In the genomic region with DNA sequence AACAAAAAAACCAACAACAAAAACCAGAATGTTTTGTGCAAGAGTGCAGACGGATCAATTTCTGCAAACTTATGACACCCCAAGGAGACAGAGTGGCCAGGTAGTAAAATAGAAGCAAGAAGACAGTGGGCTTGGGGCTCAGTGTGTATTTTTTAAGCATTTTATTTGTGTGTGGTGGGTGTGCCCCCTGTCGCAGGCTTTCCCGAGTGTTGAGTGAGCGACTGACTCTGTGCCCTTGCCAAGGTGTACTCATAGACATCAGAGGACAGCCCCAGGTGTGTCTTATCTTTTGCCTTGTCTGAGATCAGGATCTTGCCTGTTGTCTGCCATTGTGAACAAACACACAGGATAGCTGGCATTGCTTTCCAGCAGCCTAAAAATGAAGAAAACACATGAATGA, we compare ENCODE assay signal across 20 mouse cellular contexts. TPM values are rescaled to one million over a fixed set of nuclear protein-coding genes. Genes with fewer than 3 reads are reported as not detected.
A peak's percentile ranks its signal among the peaks of the same experiment; 100 is the strongest.
DNase-seq lines count a peak whose midpoint lies in the region; ATAC-seq and TF ChIP-seq lines count a peak whose summit lies in the region.
"Had no signal": no experiment of that assay in that cellular context is flagged by ENCODE, and none has a peak within 500 bp of the region (broad histone marks: within the 10 kb centered on the region; RNA-seq: fewer than 3 reads in every experiment).

No protein-coding gene starts in this region.

- DNase-seq in forebrain, embryonic 11.5 days (ENCODE audit: low spot score): no peak
- DNase-seq in hindbrain, embryonic 10.5 days (ENCODE audit: low spot score): no peak
- no peak for DNase-seq in hindbrain, postnatal 0 days (ENCODE audit: low spot score)
- DNase-seq in midbrain, embryonic 11.5 days (ENCODE audit: low spot score, missing footprints): peak; percentile 89
- DNase-seq: adrenal gland, postnatal 14 days; cerebellum, adult 11-12 months; cerebellum, adult 9-10 months; cerebellum, postnatal 25 days; gastrocnemius, postnatal 36 days; heart, adult 11 months; heart, postnatal 14 days had no signal

- TF ChIP-seq CTCF in hindbrain, postnatal 0 days (IDR thresholded peaks at IDR 0.05; ENCODE audit: low read depth): no peak

- H3K4me3 ChIP-seq in forebrain, embryonic 11.5 days (ENCODE audit: low read depth, low read length): no peak overlapping the region
- no peak overlapping the region for H3K4me3 ChIP-seq in forebrain, embryonic 16.5 days (replicated peaks; ENCODE audit: low read length)
- no peak overlapping the region for H3K4me3 ChIP-seq in hindbrain, embryonic 10.5 days
- no peak overlapping the region for H3K4me3 ChIP-seq in hindbrain, postnatal 0 days (ENCODE audit: low read length)
- H3K4me3 ChIP-seq in midbrain, embryonic 11.5 days (ENCODE audit: low read depth, low read length): no peak overlapping the region
- H3K4me3 ChIP-seq in midbrain, embryonic 13.5 days (replicated peaks): no peak overlapping the region
- H3K4me3 ChIP-seq in kidney, embryonic 16.5 days (ENCODE audit: low read length): no peak overlapping the region
- H3K4me3 ChIP-seq: embryonic facial prominence, embryonic 12.5 days; heart, embryonic 15.5 days had no signal

- no peaks in the 10 kb centered on the region for H3K9me3 ChIP-seq in forebrain, embryonic 11.5 days (ENCODE audit: control insufficient read depth, low read length)
- H3K9me3 ChIP-seq in forebrain, embryonic 16.5 days (ENCODE audit: control insufficient read depth, low read length): no peaks in the 10 kb centered on the region
- no peaks in the 10 kb centered on the region for H3K9me3 ChIP-seq in hindbrain, embryonic 10.5 days
- no peaks in the 10 kb centered on the region for H3K9me3 ChIP-seq in hindbrain, postnatal 0 days (ENCODE audit: low read length)
- no peaks in the 10 kb centered on the region for H3K9me3 ChIP-seq in midbrain, embryonic 11.5 days (ENCODE audit: control insufficient read depth, low read length)
- H3K9me3 ChIP-seq in midbrain, embryonic 13.5 days: no peaks in the 10 kb centered on the region
- H3K9me3 ChIP-seq in kidney, embryonic 16.5 days (ENCODE audit: low read length): no peaks in the 10 kb centered on the region
- H3K9me3 ChIP-seq: embryonic facial prominence, embryonic 12.5 days; heart, embryonic 15.5 days had no signal

- WGBS in forebrain, embryonic 11.5 days: 83% methylated on average over 4 of the region's 4 CpGs
- WGBS in forebrain, embryonic 16.5 days: 79% methylated on average over 4 of the region's 4 CpGs
- WGBS in hindbrain, embryonic 10.5 days: 77% methylated on average over 4 of the region's 4 CpGs
- 81% methylated on average over 4 of the region's 4 CpGs for WGBS in hindbrain, postnatal 0 days
- 85% methylated on average over 4 of the region's 4 CpGs for WGBS in midbrain, embryonic 11.5 days
- 85% methylated on average over 4 of the region's 4 CpGs for WGBS in midbrain, embryonic 13.5 days
- 89% methylated on average over 4 of the region's 4 CpGs for WGBS in kidney, embryonic 16.5 days

- peaks cover 5% of the 10 kb centered on the region; the same call in 1 of the 2 replicates for H3K4me1 ChIP-seq in forebrain, embryonic 11.5 days (replicated peaks; ENCODE audit: control insufficient read depth, insufficient read depth, low read length)
- H3K4me1 ChIP-seq in forebrain, embryonic 16.5 days (replicated peaks; ENCODE audit: control insufficient read depth, insufficient read depth, low read length): peaks cover 16% of the 10 kb centered on the region; the same call in 1 of the 2 replicates
- peaks cover 33% of the 10 kb centered on the region for H3K4me1 ChIP-seq in hindbrain, embryonic 10.5 days (replicated peaks)
- peaks cover 3% of the 10 kb centered on the region; the same call in 1 of the 2 replicates for H3K4me1 ChIP-seq in hindbrain, postnatal 0 days (ENCODE audit: insufficient read depth, low read length)
- H3K4me1 ChIP-seq in midbrain, embryonic 11.5 days (ENCODE audit: control insufficient read depth, insufficient read depth, low read length): peaks cover 6% of the 10 kb centered on the region; the same call in 1 of the 2 replicates
- H3K4me1 ChIP-seq in midbrain, embryonic 13.5 days (replicated peaks): peaks cover 17% of the 10 kb centered on the region
- H3K4me1 ChIP-seq in kidney, embryonic 16.5 days (ENCODE audit: insufficient read depth, low read length): peaks cover 12% of the 10 kb centered on the region

- H3K4me2 ChIP-seq in forebrain, embryonic 11.5 days (ENCODE audit: low read depth, low read length, severe bottlenecking): no peak overlapping the region
- H3K4me2 ChIP-seq in forebrain, embryonic 16.5 days (ENCODE audit: low read length): no peak overlapping the region
- no peak overlapping the region for H3K4me2 ChIP-seq in hindbrain, postnatal 0 days (ENCODE audit: low read depth, low read length)
- no peak overlapping the region for H3K4me2 ChIP-seq in midbrain, embryonic 11.5 days
- H3K4me2 ChIP-seq in midbrain, embryonic 13.5 days (replicated peaks): no peak overlapping the region
- H3K4me2 ChIP-seq in kidney, embryonic 16.5 days (replicated peaks; ENCODE audit: low read depth, low read length): no peak overlapping the region
- H3K4me2 ChIP-seq: embryonic facial prominence, embryonic 12.5 days; heart, embryonic 11.5 days; heart, embryonic 15.5 days had no signal

- ATAC-seq in forebrain, embryonic 11.5 days (replicated peaks; ENCODE audit: low FRiP score): 0 out of 2 replicates have a peak, but pooled peaks have one; percentile 31
- no peak for ATAC-seq in forebrain, embryonic 16.5 days
- no peak for ATAC-seq in hindbrain, postnatal 0 days
- 0 out of 2 replicates have a peak, but pooled peaks have one; percentile 1 for ATAC-seq in midbrain, embryonic 11.5 days (ENCODE audit: low FRiP score)
- no peak for ATAC-seq in midbrain, embryonic 13.5 days
- no peak for ATAC-seq in kidney, embryonic 16.5 days (ENCODE audit: low FRiP score, low TSS enrichment)
- ATAC-seq: activated CD4-positive, CD25-positive, alpha-beta regulatory T cell, adult 4 months; Patski had no signal

- no peaks in the 10 kb centered on the region for H3K27me3 ChIP-seq in forebrain, embryonic 11.5 days (ENCODE audit: control insufficient read depth, insufficient read depth, low read length)
- H3K27me3 ChIP-seq in forebrain, embryonic 16.5 days (replicated peaks; ENCODE audit: control insufficient read depth, insufficient read depth, low read length): no peaks in the 10 kb centered on the region
- no peaks in the 10 kb centered on the region for H3K27me3 ChIP-seq in hindbrain, embryonic 10.5 days (ENCODE audit: insufficient read depth, poor library complexity, severe bottlenecking)
- no peaks in the 10 kb centered on the region for H3K27me3 ChIP-seq in hindbrain, postnatal 0 days (ENCODE audit: insufficient read depth, low read length)
- H3K27me3 ChIP-seq in midbrain, embryonic 11.5 days (ENCODE audit: control insufficient read depth, insufficient read depth, low read length): no peaks in the 10 kb centered on the region; the same call in 1 of the 2 replicates
- no peaks in the 10 kb centered on the region for H3K27me3 ChIP-seq in midbrain, embryonic 13.5 days
- no peaks in the 10 kb centered on the region for H3K27me3 ChIP-seq in kidney, embryonic 16.5 days (ENCODE audit: insufficient read depth, low read length)
- H3K27me3 ChIP-seq: embryonic facial prominence, embryonic 12.5 days; heart, embryonic 15.5 days; Patski had no signal

- H3K36me3 ChIP-seq in forebrain, embryonic 11.5 days (ENCODE audit: control insufficient read depth, insufficient read depth, low read length): no peaks in the 10 kb centered on the region
- no peaks in the 10 kb centered on the region for H3K36me3 ChIP-seq in forebrain, embryonic 16.5 days (ENCODE audit: control insufficient read depth, insufficient read depth)
- H3K36me3 ChIP-seq in hindbrain, embryonic 10.5 days: no peaks in the 10 kb centered on the region
- no peaks in the 10 kb centered on the region for H3K36me3 ChIP-seq in hindbrain, postnatal 0 days (ENCODE audit: insufficient read depth, low read length)
- H3K36me3 ChIP-seq in midbrain, embryonic 11.5 days (ENCODE audit: control insufficient read depth, insufficient read depth, low read length): no peaks in the 10 kb centered on the region
- no peaks in the 10 kb centered on the region for H3K36me3 ChIP-seq in midbrain, embryonic 13.5 days
- no peaks in the 10 kb centered on the region for H3K36me3 ChIP-seq in kidney, embryonic 16.5 days (ENCODE audit: insufficient read depth, low read length)
- H3K36me3 ChIP-seq: embryonic facial prominence, embryonic 12.5 days; heart, embryonic 15.5 days had no signal

- no peak overlapping the region for H3K9ac ChIP-seq in forebrain, embryonic 11.5 days (ENCODE audit: low read length)
- H3K9ac ChIP-seq in forebrain, embryonic 16.5 days (replicated peaks; ENCODE audit: low read depth, low read length): no peak overlapping the region
- no peak overlapping the region for H3K9ac ChIP-seq in hindbrain, postnatal 0 days (replicated peaks; ENCODE audit: low read length)
- no peak overlapping the region for H3K9ac ChIP-seq in midbrain, embryonic 11.5 days (ENCODE audit: low read length)
- H3K9ac ChIP-seq in midbrain, embryonic 13.5 days (replicated peaks): no peak overlapping the region
- no peak overlapping the region for H3K9ac ChIP-seq in kidney, embryonic 16.5 days (replicated peaks; ENCODE audit: low read length)
- H3K9ac ChIP-seq: embryonic facial prominence, embryonic 12.5 days; heart, embryonic 15.5 days had no signal

- no peak overlapping the region for H3K27ac ChIP-seq in forebrain, embryonic 11.5 days (ENCODE audit: low read depth, low read length)
- H3K27ac ChIP-seq in forebrain, embryonic 16.5 days (ENCODE audit: low read length): no peak overlapping the region
- peak overlapping the region; percentile 83 for H3K27ac ChIP-seq in hindbrain, embryonic 10.5 days
- no peak overlapping the region for H3K27ac ChIP-seq in hindbrain, postnatal 0 days
- no peak overlapping the region; the same call in 1 of the 2 replicates for H3K27ac ChIP-seq in midbrain, embryonic 11.5 days (ENCODE audit: low read depth, low read length)
- no peak overlapping the region for H3K27ac ChIP-seq in midbrain, embryonic 13.5 days
- H3K27ac ChIP-seq in kidney, embryonic 16.5 days (ENCODE audit: low read length): no peak overlapping the region
- H3K27ac ChIP-seq: embryonic facial prominence, embryonic 12.5 days; heart, embryonic 15.5 days had no signal

RNA-seq across cellular contexts. Expression of a gene that starts 49.1 kb away (rescaled TPM):
- polyA plus RNA-seq in forebrain, embryonic 11.5 days (2014; fragmentation: Nextera tagmentation; extraction: Ambion mirVana): 0.80 and 1.4 TPM in 2 replicates
- 1.6 and 2.2 TPM in 2 replicates for polyA plus RNA-seq in forebrain, embryonic 16.5 days (2015; fragmentation: Nextera tagmentation; extraction: Ambion mirVana)
- polyA plus RNA-seq in hindbrain, embryonic 10.5 days (2016; fragmentation: Nextera tagmentation; extraction: Ambion mirVana): 0.65 and 0.98 TPM in 2 replicates
- total RNA-seq in hindbrain, postnatal 0 days (2014; rRNA removed): 1.8 and 4.7 TPM in 2 replicates
- 2.5 and 4.5 TPM in 2 replicates for polyA plus RNA-seq in hindbrain, postnatal 0 days (2015; fragmentation: Nextera tagmentation; extraction: Ambion mirVana)
- 0.41 and 0.42 TPM in 2 replicates for polyA plus RNA-seq in midbrain, embryonic 11.5 days (2014; fragmentation: Nextera tagmentation; extraction: Ambion mirVana)
- 0.78 and 0.95 TPM in 2 replicates for polyA plus RNA-seq in midbrain, embryonic 13.5 days (2015; fragmentation: Nextera tagmentation; extraction: Ambion mirVana)
- 3.6 and 4.2 TPM in 2 replicates for polyA plus RNA-seq in kidney, embryonic 16.5 days (2015; fragmentation: Nextera tagmentation; extraction: Ambion mirVana)
- total RNA-seq: hematopoietic stem cell, adult 5-6 weeks had no signal
- polyA plus RNA-seq: activated CD4-positive, CD25-positive, alpha-beta regulatory T cell, adult 4 months had no signal

Comparison
In these comparisons a context has a peak if more than half of its experiments do, and no peak if none do; other contexts are left out.
1. ATAC-seq: peak in forebrain, embryonic 11.5 days (single experiment) and midbrain, embryonic 11.5 days (single experiment); none in forebrain, embryonic 16.5 days (single experiment), hindbrain, postnatal 0 days (single experiment), midbrain, embryonic 13.5 days (single experiment) and kidney, embryonic 16.5 days (single experiment).